Mouse (Mus musculus): ENCODE data around the gene Cyb561d1. TPM values are rescaled to one million over a fixed set of nuclear protein-coding genes. Genes with fewer than 3 reads are reported as not detected.
"Not testable (repeated sequence)": the region's sequence is repeated elsewhere in the genome, so short reads cannot be mapped to it uniquely, and the experiment has no call there.

Gene Cyb561d1
- 1 to 10 TPM; 5.9 to 6.9 TPM for polyA plus RNA-seq (2017; shearing (Covaris generic))

DNA sequence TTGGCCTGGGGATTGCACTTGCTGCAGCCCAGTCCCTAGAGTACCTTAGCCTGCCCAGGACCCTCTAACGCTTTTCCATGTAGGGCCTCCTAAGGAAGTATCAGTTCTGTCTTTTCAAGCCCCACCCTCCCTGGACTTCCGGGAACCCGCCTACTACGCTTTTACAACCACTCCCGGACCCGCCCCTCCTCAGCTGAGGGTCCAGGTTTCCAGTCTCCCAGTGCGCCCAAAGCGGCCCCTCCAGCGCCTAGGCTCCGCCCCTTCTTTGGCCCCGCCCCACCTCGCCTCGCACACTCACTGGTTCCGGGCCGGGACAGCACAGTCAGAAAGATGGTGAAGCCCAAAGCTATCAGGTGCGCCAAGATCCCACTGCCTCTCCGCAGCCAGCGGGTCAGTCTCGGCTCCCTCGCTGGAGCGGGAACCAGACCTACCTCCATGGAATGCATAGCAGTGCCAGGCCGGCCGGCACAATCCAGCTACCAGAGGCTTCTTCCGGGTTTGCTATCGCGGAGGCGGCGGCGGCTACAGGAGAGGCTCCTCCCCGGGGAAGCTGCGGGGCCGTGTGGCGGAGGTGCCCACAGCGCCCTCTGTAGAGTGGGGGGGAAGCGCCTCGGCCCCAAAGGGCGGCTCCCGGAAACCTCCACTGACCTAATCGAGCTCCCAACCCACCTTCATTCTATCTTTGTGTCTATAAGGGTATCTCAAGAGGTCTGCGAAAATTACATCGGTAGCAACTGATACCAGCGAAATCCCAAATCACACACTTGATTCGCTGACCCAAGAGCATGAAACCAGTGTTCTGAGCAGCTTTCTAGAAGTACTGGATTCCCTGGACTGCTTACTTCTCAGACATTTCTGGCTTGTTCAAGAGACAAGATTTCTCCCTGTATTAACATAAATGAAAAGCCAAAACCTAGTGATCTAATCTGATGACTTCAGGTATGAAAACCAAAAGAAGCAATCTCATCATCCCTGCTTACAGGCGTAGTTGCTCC is at the start of gene Cyb561d1:
Gene Cyb561d1, minus strand, starts transcription at position 884 of the 995 bp plus-strand sequence.
- peak; percentile 86 for ATAC-seq

DNA sequence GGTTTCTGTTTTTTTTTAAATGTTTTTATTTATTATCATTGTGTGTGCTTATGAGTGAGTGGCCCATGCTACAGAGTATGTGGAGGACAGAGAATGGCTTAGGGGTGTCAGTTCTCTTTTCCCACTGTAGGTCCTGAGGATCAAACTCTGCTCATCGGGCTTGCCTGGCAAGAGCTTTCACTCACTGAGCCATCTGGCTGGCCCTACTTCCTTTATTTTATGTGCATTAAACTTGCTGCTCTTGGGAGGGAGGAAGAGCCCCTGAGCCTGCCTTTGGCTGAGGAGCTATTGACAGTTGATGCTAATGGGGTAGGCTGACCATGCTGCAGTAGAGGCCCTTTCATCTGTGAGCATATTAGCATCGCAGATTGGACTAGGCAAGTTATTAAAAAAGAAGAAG is 45.8 kb upstream of the Cyb561d1 start:
- ATAC-seq: no peak

- ATAC-seq: no peak
These were observed 40.3 kb upstream of the Cyb561d1 start for GRCm38 (mm10) chr3:108241243-108241839.

DNA sequence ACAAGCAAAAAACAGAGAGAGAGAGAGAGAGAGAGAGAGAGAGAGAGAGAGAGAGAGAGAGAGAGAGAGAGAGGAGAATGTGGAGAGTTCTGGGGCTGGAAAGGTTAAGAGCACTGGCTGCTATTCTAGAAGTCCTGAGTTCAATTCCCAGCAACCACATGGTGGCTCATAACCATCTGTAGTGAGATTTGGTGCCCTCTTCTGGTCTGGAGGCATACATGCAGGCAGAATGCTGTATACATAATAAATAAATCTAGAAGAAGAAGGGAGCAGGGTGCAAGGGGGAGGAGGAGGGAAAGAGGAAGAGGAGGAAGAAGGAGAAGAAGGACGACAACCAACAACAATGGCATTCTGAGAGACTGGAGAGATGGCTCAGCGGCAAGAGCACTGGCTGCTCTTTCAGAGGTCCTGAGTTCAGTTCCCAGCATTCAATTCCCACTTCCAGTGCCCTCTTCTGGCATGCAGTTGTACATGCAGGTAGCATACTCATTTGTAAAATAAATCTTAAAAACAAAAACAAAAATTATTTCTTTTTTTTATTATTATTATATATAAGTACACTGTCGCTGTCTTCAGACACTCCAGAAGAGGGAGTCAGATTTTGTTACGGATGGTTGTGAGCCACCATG is 36.6 kb upstream of the Cyb561d1 start:
- not testable (repeated sequence) for ATAC-seq

- ATAC-seq: no peak
These were observed 30.6 kb upstream of the Cyb561d1 start for GRCm38 (mm10) chr3:108231646-108232045.

DNA sequence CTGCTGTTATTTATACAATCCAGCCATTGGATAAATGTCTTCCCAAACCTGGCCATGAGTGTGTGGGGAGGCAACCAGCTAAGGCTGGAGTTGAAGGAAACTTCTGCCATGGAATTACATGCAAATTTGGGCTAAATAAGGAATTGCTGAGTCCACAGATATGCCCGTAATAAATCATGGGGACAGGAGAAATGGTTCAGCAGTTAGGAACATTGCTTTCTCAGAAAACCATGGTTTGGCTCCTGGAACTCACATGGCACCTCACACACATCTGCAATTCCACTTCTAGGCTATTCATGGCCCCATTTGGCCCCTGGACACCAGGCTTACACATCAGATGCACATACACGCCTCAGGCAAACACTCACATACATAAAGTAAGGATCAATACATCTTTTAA is 26.5 kb upstream of the Cyb561d1 start:
- no peak for ATAC-seq

DNA sequence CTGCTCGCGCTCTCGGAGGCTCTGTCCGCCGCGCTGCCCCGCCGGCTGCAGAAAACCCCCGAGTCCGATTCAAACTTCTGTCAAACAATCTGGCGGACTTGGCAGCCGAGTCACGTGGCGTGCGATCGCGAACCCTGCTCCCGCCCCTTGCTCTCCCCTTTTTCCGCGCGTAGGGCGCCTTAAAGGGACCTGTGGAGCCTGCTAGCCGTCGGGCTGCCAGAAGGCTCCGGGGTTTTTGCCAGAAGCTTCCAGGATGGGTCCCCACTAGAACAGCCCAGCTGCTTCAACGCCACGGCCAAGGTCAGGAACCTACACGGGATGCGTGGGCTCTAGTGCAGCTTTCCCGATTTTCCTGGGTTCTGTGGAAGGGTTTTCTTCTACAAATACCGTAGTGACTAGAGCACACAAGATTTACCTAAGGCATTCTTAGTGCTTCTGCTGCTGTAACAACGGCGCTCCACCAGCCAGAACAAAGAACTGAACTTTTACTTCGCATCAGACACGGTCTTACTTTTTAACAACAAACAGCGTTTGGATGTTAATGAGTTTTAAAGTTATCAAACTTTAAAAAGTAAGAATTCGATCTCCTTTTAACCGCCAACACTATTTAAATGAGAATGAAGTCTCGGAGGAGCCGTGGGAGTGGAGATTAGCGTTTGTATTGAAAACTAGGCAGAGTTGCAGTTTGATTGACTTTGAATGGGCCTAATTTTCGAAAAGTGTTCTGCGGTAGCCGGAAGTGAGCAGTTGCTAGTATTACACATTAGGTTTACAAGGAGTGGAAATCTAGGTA is 25.7 kb upstream of the Cyb561d1 start, which contains the start of gene Sypl2:
Gene Sypl2, minus strand, starts transcription at position 91 of the 793 bp plus-strand sequence.
- peak; percentile 43 for ATAC-seq

- ATAC-seq: no peak
These were observed 24.9 kb upstream of the Cyb561d1 start for GRCm38 (mm10) chr3:108225711-108226557.

DNA sequence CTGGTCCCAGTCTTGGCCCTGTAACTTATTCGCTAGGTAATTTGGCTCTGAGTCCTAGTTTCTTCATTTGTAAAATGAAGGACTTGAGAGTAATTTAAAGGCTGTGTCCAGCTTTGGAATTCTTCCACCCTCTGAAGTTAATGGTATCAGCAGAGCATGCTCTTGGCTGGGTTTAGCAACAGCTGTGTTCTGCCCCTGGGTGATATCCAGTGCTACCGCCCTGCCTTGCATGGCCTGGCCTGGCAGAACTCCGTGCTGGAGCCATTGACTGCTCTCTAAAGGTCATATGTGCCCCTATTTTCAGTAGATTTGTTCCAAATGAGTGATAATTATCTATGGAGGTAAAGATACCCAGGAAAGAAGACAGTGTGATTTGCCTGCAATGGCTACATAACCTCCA is 19.6 kb upstream of the Cyb561d1 start:
- ATAC-seq: no peak

DNA sequence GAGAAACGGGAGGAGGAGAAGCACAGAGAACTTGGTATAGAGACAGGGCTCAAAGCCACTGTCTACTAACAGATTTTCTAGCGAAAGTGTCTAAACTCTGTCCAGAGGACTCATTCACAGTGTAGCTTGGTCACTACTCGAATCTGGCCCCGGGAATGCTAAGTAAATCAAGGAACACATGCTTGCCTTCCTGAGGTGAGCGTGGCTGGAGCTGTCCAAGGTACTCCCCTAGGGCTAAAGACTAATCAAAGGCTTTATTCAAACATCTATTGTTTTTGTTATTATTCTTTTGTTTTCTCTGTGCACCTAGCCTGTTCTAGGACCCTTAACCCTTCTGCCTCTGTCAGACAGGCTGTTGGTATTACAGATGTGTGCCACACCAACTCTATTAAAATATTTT is 13.7 kb upstream of the Cyb561d1 start:
- no peak for ATAC-seq

DNA sequence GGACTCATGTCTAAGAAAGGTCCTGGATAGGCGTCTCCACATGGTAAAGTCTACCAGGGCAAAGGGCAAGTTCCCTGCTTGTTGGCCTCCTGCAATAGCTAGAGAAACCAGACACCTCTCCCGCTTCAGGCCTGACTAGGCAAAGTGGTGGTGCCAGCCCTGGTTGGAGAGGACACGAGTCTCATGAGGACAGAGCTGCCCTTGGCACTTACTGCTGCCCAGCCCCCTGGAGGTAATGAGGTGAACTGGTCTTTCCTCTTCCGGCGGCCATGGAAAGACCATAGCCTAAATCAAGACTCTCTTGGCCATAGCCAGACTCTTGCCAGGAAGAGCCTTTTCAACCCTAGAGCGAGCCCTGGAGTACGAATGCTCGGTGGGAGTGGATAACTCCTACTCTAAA is 11.4 kb upstream of the Cyb561d1 start:
- ATAC-seq: no peak

GRCm38 (mm10) chr3:108211845-108212244 is 10.8 kb upstream of the Cyb561d1 start:
- no peak for ATAC-seq

- ATAC-seq: peak; percentile 90
These were observed 9.7 kb upstream of the Cyb561d1 start, which contains the start of gene Atxn7l2 for GRCm38 (mm10) chr3:108210771-108211139. Gene Atxn7l2, minus strand, starts transcription at chr3:108210934.

DNA sequence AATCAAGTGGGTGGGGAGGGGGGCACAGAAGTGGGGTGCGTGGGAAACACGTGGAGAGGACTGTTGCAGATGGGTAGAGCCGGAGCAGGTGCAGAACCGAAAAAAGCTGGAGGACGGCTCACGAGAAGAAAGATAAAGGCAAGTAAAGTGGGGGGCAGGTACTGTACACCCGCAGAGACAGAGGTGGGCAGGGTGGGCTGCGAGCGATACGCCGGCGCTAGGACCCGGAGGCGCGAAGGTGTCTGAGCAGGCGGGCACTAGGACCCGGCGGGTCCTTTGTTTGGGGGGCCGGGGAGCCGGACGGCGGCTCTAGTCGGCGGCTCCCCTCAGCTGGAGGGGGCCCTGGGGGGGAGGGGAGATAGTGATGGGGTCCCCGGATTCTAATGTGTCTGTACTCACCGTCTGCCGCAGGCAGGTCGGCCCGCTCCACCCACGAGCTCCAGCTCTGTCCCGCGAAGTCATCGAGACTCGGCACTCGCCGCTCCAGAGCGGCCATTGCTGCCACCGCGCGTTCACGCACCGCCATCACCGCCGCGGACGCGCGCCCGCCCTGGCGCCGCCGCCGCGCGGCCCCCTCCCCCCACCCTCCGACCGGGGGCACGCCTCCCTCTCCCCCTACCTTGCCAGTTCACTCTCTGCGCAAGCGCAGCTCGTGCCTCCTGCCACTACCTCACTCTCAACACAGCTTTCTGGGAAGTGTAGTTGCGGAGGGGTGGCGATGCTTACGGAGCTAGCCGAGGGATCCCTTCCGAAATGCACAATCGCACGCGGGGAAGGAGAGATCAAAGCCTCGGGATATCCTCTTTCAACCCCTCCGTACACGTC is 9.1 kb upstream of the Cyb561d1 start:
- peak; percentile 92 for ATAC-seq

- no peak for ATAC-seq
These were observed 8.5 kb upstream of the Cyb561d1 start for GRCm38 (mm10) chr3:108209536-108209935.

DNA sequence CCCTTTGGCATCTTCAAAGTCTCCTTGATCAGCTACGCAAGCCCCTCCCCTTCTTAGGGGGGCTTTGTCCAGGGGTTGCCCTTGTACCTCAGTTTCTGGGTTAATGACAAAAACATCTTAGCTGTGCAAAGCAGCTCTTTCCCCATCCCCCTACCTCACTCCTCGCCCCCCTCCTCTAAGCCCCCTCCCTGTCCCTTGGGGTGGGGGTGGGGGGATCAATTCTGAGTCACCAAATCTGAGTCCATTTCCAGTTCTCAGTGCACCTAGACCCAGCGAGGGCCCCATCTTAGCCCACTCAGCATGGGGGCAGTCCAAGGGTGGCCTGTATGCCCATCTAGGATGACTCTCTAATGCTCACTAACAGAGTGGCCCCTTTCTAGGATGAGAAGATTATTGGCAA is 8.0 kb upstream of the Cyb561d1 start:
- no peak for ATAC-seq

DNA sequence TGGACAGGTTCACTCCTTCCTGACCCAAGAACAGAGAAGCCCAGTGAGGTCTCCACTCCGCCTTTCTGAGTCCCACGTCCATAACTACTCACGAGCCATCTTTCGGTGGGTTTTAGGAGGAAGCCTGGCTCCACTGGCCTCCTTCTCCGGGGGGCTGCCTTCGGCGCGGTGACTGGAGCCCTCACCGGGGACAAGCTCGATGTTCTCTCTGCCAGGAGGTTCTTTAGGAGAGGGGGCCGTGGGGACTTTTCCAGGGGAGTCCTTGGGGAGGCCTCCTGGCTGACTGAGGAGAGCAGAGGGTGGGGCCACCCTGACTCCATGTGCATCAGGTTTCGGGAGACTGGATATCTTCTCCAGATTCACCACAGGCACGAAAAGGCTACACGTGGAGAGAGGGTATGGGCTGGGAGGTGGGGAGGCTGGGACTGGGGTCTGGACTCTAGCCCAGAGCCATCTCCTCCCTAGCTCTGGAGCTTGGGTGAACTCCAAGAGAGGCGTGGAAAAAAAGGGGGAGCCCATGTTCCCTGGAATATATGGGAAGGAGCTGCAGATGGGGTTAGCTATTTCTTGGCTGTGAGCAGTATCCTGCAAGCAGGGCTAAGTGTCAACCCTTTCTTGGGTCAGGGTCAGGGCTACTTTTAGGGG is 5.8 kb upstream of the Cyb561d1 start:
- ATAC-seq: no peak

- no peak for ATAC-seq
These were observed 4.6 kb upstream of the Cyb561d1 start for GRCm38 (mm10) chr3:108205601-108206000.

DNA sequence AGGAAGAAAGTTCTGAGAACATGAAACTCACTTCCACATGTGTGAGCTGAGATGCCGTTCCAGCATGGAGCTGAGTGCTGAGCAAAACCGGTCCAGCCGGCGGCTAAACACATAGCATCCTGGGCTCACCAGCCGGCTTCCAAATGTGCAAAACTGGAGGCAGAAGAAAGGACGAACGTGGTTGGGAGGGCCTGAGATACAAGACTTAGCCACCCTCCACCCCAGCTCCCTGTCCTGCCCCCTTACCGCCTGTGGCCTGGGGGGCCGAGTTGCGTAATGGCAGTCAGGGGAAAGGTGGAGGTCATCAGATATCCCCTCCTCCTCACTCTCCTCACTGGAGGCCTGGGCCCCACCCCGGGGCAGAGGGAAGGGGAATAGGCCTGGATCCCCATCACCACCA is 3.5 kb upstream of the Cyb561d1 start:
- no peak for ATAC-seq
